Mouse (Mus musculus) forebrain, embryonic 12.5 days (tissue): ENCODE results near the gene Emc3. TPM values are rescaled to one million over a fixed set of nuclear protein-coding genes. Genes with fewer than 3 reads are reported as not detected.

ENCODE experiments used
- ATAC-seq: fragments of 200-750 bp; cut with Nextera tagmentation; 2 replicates; pipeline ENCODE4 v1.8.0; 2017; ENCODE audit warnings: moderate TSS enrichment; ENCODE audit not compliant: low FRiP score
- H3K27ac ChIP-seq: fragments of 300-500 bp; sonication (generic); 2 replicates; pipeline ENCODE4 v1.5.1; 2016; ENCODE audit warnings: mild to moderate bottlenecking
- H3K27me3 ChIP-seq: fragments of 300-500 bp; sonication (generic); 2 replicates; pipeline ENCODE4 v1.6.1; 2016; ENCODE audit warnings: mild to moderate bottlenecking
- H3K36me3 ChIP-seq: fragments of 300-500 bp; sonication (generic); replicated peaks from 2 replicates; pipeline ENCODE4 v1.6.1; 2016; ENCODE audit warnings: mild to moderate bottlenecking
- H3K4me1 ChIP-seq: fragments of 300-500 bp; sonication (generic); 2 replicates; pipeline ENCODE4 v1.6.1; 2016
- H3K4me2 ChIP-seq: fragments of 300-500 bp; sonication (generic); 2 replicates; pipeline ENCODE4 v1.6.1; 2016; ENCODE audit warnings: mild to moderate bottlenecking, moderate library complexity
- H3K4me3 ChIP-seq: fragments of 300-500 bp; sonication (generic); replicated peaks from 2 replicates; pipeline ENCODE4 v1.5.1; 2016; ENCODE audit warnings: mild to moderate bottlenecking
- H3K9ac ChIP-seq: fragments of 300-500 bp; sonication (generic); 2 replicates; pipeline ENCODE4 v1.6.1; 2016; ENCODE audit warnings: mild to moderate bottlenecking
- H3K9me3 ChIP-seq: fragments of 300-500 bp; sonication (generic); 2 replicates; pipeline ENCODE4 v1.6.1; 2016
- whole genome bisulfite sequencing: fragments of 180-500 bp; shearing (Covaris S2); methylation state at CpG from one replicate; pipeline ENCODE4 v1.1.7; 2016; 5-methylcytosine and 5-hydroxymethylcytosine counted together
- polyA plus RNA-seq: library from polyadenylated mRNA; unstranded; fragments of >200 nt; fragmentation: Nextera tagmentation; extraction: Ambion mirVana; gene quantifications from 2 replicates; pipeline ENCODE4 v1.2.1, GENCODE M21; 2016

Gene Emc3
- polyA plus RNA-seq, 1 experiment from 2014 or later: 78.5 TPM

- no peaks in the 10 kb centered on the region for H3K4me1 ChIP-seq
- no peaks in the 10 kb centered on the region for H3K9me3 ChIP-seq
- no peaks in the 10 kb centered on the region for H3K27me3 ChIP-seq
- no peak overlapping the region for H3K4me3 ChIP-seq
- no peak overlapping the region for H3K27ac ChIP-seq
- peaks cover 71% of the 10 kb centered on the region for H3K36me3 ChIP-seq
- H3K4me2 ChIP-seq: no peak overlapping the region
- no peak for ATAC-seq
- WGBS: 99% methylated on average over 3 of the region's 3 CpGs
- no peak overlapping the region for H3K9ac ChIP-seq
Observed at GRCm38 (mm10) chr6:113514600-113514999, 16.9 kb downstream of the Emc3 start.

- H3K9me3 ChIP-seq: no peaks in the 10 kb centered on the region
- WGBS: 98% methylated on average over 6 of the region's 6 CpGs
- ATAC-seq: no peak
- H3K27ac ChIP-seq: no peak overlapping the region
- H3K4me1 ChIP-seq: no peaks in the 10 kb centered on the region
- H3K36me3 ChIP-seq: peaks cover 64% of the 10 kb centered on the region
- no peak overlapping the region for H3K4me2 ChIP-seq
- H3K4me3 ChIP-seq: no peak overlapping the region
- no peaks in the 10 kb centered on the region for H3K27me3 ChIP-seq
- no peak overlapping the region for H3K9ac ChIP-seq
Observed at GRCm38 (mm10) chr6:113513944-113514343, 17.5 kb downstream of the Emc3 start.

- no peaks in the 10 kb centered on the region for H3K27me3 ChIP-seq
- H3K9me3 ChIP-seq: no peaks in the 10 kb centered on the region
- WGBS: 57% methylated on average over 5 of the region's 5 CpGs
- no peak overlapping the region for H3K9ac ChIP-seq
- no peaks in the 10 kb centered on the region for H3K4me1 ChIP-seq
- no peak overlapping the region for H3K4me3 ChIP-seq
- peaks cover 14% of the 10 kb centered on the region for H3K36me3 ChIP-seq
- no peak overlapping the region for H3K4me2 ChIP-seq
- ATAC-seq: no peak
- H3K27ac ChIP-seq: no peak overlapping the region
Observed at GRCm38 (mm10) chr6:113508947-113509280, 22.5 kb downstream of the Emc3 start.

- Histone ChIP-seq H3K4me2 (no peak overlapping the region), H3K27ac (no peak overlapping the region)
- WGBS: 63% methylated on average over 7 of the region's 7 CpGs
Observed at GRCm38 (mm10) chr6:113508272-113508946, 23.0 kb downstream of the Emc3 start.

GRCm38 (mm10) chr6:113507130-113507529, 24.3 kb downstream of the Emc3 start:
- H3K9me3 ChIP-seq: no peaks in the 10 kb centered on the region
- ATAC-seq: no peak
- H3K9ac ChIP-seq: no peak overlapping the region
- H3K27ac ChIP-seq: no peak overlapping the region
- H3K4me1 ChIP-seq: no peaks in the 10 kb centered on the region
- no peak overlapping the region for H3K4me3 ChIP-seq
- H3K36me3 ChIP-seq: 0 out of 2 replicates have a peak, but pooled peaks cover under 1% of the 10 kb centered on the region
- H3K4me2 ChIP-seq: no peak overlapping the region
- no peaks in the 10 kb centered on the region for H3K27me3 ChIP-seq

More at GRCm38 (mm10) chr6:113508272-113508946, 23.0 kb downstream of the Emc3 start:
- Histone ChIP-seq H3K9me3 (no peaks in the 10 kb centered on the region), H3K27me3 (no peaks in the 10 kb centered on the region), H3K4me3 (no peak overlapping the region), H3K9ac (no peak overlapping the region), H3K4me1 (no peaks in the 10 kb centered on the region), H3K36me3 (peaks cover 9% of the 10 kb centered on the region)
- ATAC-seq: no peak

- ATAC-seq: no peak
- H3K4me2 ChIP-seq: no peak overlapping the region
- WGBS: 90% methylated on average over 1 of the region's 1 CpGs
- no peak overlapping the region for H3K27ac ChIP-seq
- H3K27me3 ChIP-seq: peaks cover 12% of the 10 kb centered on the region
- H3K9me3 ChIP-seq: no peaks in the 10 kb centered on the region
- H3K9ac ChIP-seq: no peak overlapping the region
- H3K4me3 ChIP-seq: no peak overlapping the region
- peaks cover 5% of the 10 kb centered on the region for H3K4me1 ChIP-seq
- H3K36me3 ChIP-seq: no peaks in the 10 kb centered on the region
Observed at GRCm38 (mm10) chr6:113505689-113506088, 25.8 kb downstream of the Emc3 start.

- Histone ChIP-seq H3K4me1 (peaks cover 5% of the 10 kb centered on the region), H3K9me3 (no peaks in the 10 kb centered on the region), H3K4me2 (no peak overlapping the region), H3K27me3 (peaks cover 18% of the 10 kb centered on the region), H3K9ac (no peak overlapping the region), H3K36me3 (no peaks in the 10 kb centered on the region), H3K27ac (no peak overlapping the region), H3K4me3 (no peak overlapping the region)
- WGBS: 47% methylated on average over 2 of the region's 2 CpGs
- no peak for ATAC-seq
Observed at GRCm38 (mm10) chr6:113502801-113503200, 28.7 kb downstream of the Emc3 start.

GRCm38 (mm10) chr6:113501388-113502084, 29.9 kb downstream of the Emc3 start, which contains the start of gene Prrt3:
Gene Prrt3, minus strand, starts transcription at chr6:113501931.
- Histone ChIP-seq H3K9ac (peak within 1 kb of the TSS; percentile 66), H3K9me3 (no peaks in the 10 kb centered on the region), H3K4me3 (peak within 1 kb of the TSS; percentile 57), H3K27me3 (peaks cover 18% of the 10 kb centered on the region), H3K4me2 (peak within 1 kb of the TSS; percentile 76), H3K4me1 (peaks cover 5% of the 10 kb centered on the region), H3K36me3 (no peaks in the 10 kb centered on the region), H3K27ac (0 out of 2 replicates have a peak within 1 kb of the TSS, but pooled peaks have one; percentile 25)
- WGBS: 2% methylated on average over 32 of the region's 32 CpGs
- peak; percentile 77 for ATAC-seq

- Histone ChIP-seq H3K4me1 (peaks cover 14% of the 10 kb centered on the region), H3K9me3 (no peaks in the 10 kb centered on the region), H3K4me2 (no peak overlapping the region), H3K9ac (no peak overlapping the region), H3K27me3 (peaks cover 33% of the 10 kb centered on the region), H3K4me3 (no peak overlapping the region), H3K36me3 (no peaks in the 10 kb centered on the region), H3K27ac (no peak overlapping the region)
- 87% methylated on average over 6 of the region's 6 CpGs for WGBS
- no peak for ATAC-seq
Observed at GRCm38 (mm10) chr6:113499346-113499745, 32.1 kb downstream of the Emc3 start.

- ATAC-seq: peak; percentile 12; the same call in 1 of the 2 replicates
- Histone ChIP-seq H3K27me3 (peaks cover 18% of the 10 kb centered on the region), H3K36me3 (peaks cover 28% of the 10 kb centered on the region), H3K9ac (no peak overlapping the region), H3K9me3 (no peaks in the 10 kb centered on the region), H3K4me3 (peak overlapping the region; percentile 44), H3K4me1 (peaks cover 13% of the 10 kb centered on the region), H3K27ac (no peak overlapping the region), H3K4me2 (peak overlapping the region; percentile 58)
- 57% methylated on average over 28 of the region's 28 CpGs for WGBS
Observed at GRCm38 (mm10) chr6:113495071-113495675, 36.3 kb downstream of the Emc3 start.

GRCm38 (mm10) chr6:113494258-113494788, 37.1 kb downstream of the Emc3 start:
- 1% methylated on average over 54 of the region's 54 CpGs for WGBS
- H3K4me2 ChIP-seq: peak overlapping the region; percentile 58
- H3K27me3 ChIP-seq: peaks cover 18% of the 10 kb centered on the region
- H3K9ac ChIP-seq: peak overlapping the region; percentile 48
- H3K4me3 ChIP-seq: peak overlapping the region; percentile 44
- peaks cover 37% of the 10 kb centered on the region for H3K36me3 ChIP-seq
- H3K4me1 ChIP-seq: peaks cover 13% of the 10 kb centered on the region
- H3K27ac ChIP-seq: 0 out of 2 replicates have a peak overlapping the region, but pooled peaks have one; percentile 13
- ATAC-seq: peak; percentile 71
- no peaks in the 10 kb centered on the region for H3K9me3 ChIP-seq

- H3K4me2 ChIP-seq: no peak overlapping the region
- H3K4me3 ChIP-seq: no peak overlapping the region
- peaks cover 56% of the 10 kb centered on the region for H3K36me3 ChIP-seq
- WGBS: 79% methylated on average over 24 of the region's 24 CpGs
- no peaks in the 10 kb centered on the region for H3K9me3 ChIP-seq
- H3K27me3 ChIP-seq: peaks cover 18% of the 10 kb centered on the region
- H3K9ac ChIP-seq: no peak overlapping the region
- no peak for ATAC-seq
- H3K27ac ChIP-seq: no peak overlapping the region
- peaks cover 13% of the 10 kb centered on the region for H3K4me1 ChIP-seq
Observed at GRCm38 (mm10) chr6:113492101-113492864, 39.2 kb downstream of the Emc3 start.
